Mouse (Mus musculus) stomach, embryonic 16.5 days (tissue): Measurements from ENCODE around the gene Nprl3. TPM values are rescaled to one million over a fixed set of nuclear protein-coding genes. Genes with fewer than 3 reads are reported as not detected.
A peak's percentile ranks its signal among the peaks of the same experiment; 100 is the strongest.

Experiments
- ATAC-seq: fragments of 200-750 bp; cut with Nextera tagmentation; 2 replicates; pipeline ENCODE4 v1.8.0; 2017; ENCODE audit warnings: moderate number of reproducible peaks, moderate TSS enrichment; ENCODE audit not compliant: insufficient read depth, low FRiP score
- H3K27ac ChIP-seq: fragments of 300-500 bp; sonication (generic); 2 replicates; pipeline ENCODE4 v1.5.1; 2014; ENCODE audit warnings: low read length
- H3K27me3 ChIP-seq: fragments of 300-500 bp; sonication (generic); 2 replicates; pipeline ENCODE4 v1.6.1; 2014; ENCODE audit warnings: low read length, control low read depth, mixed read lengths; ENCODE audit not compliant: control insufficient read depth, insufficient read depth
- H3K36me3 ChIP-seq: fragments of 300-500 bp; sonication (generic); 2 replicates; pipeline ENCODE4 v1.6.1; 2014; ENCODE audit warnings: low read length; ENCODE audit not compliant: control insufficient read depth, insufficient read depth
- H3K4me1 ChIP-seq: fragments of 300-500 bp; sonication (generic); 2 replicates; pipeline ENCODE4 v1.6.1; 2014; ENCODE audit warnings: low read length, control low read depth, mixed read lengths; ENCODE audit not compliant: control insufficient read depth, insufficient read depth
- H3K4me2 ChIP-seq: fragments of 300-500 bp; sonication (generic); 2 replicates; pipeline ENCODE4 v1.6.1; 2014; ENCODE audit warnings: low read depth, low read length, mixed read lengths
- H3K4me3 ChIP-seq: fragments of 300-500 bp; sonication (generic); replicated peaks from 2 replicates; pipeline ENCODE4 v1.5.1; 2014; ENCODE audit warnings: mild to moderate bottlenecking, low read length
- H3K9ac ChIP-seq: fragments of 300-500 bp; sonication (generic); 2 replicates; pipeline ENCODE4 v1.6.1; 2014; ENCODE audit warnings: low read length
- H3K9me3 ChIP-seq: fragments of 300-500 bp; sonication (generic); replicated peaks from 2 replicates; pipeline ENCODE4 v1.6.1; 2016; ENCODE audit warnings: low read length, control low read depth; ENCODE audit not compliant: control insufficient read depth
- WGBS: fragments of 180-500 bp; shearing (Covaris S2); extraction: QIAGEN DNeasy Blood & Tissue Kit; methylation state at CpG from one replicate; pipeline ENCODE4 v1.1.7; 2014; 5-methylcytosine and 5-hydroxymethylcytosine counted together
- polyA plus RNA-seq: library from polyadenylated mRNA; unstranded; fragments of >200 nt; fragmentation: Nextera tagmentation; extraction: Ambion mirVana; gene quantifications from 2 replicates; pipeline ENCODE4 v1.2.1, GENCODE M21; 2015

Gene Nprl3
- polyA plus RNA-seq, 1 experiment from 2014 or later, result 36.8 TPM

DNA sequence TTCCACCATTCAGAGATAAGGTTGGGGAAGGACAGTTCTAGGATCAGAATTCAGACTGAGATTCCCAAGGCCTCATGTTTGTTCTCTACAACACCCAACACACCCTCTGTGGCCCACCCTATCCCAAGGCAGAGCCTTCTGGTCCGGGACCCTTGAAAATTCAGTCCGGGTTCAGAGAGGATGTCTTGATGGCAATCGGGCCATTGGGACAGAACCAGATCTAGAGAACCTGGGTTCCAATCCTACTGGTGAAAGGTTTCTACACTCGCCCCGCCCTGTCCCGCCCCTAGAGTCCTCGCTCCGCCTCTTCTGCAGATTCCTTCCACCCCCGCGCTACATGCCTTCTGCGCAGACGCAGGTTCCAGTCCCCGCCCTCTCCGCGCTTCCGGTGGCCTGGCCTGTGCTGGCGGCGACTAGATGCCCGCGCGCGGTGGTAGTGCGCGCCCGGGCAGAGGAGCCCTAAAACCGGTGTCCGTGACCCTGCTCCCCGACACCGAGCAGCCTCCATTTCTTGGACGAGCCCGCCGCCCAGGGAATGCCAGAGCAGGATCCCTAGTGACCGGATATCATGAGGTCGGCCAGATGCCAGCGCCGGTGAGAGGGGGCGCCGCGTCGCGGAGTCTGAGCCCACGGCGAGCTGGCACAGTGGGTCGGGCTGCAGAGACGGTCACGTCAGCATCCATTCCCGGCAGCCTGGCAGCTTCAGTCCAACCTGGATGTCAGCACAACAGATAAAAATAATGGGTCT lies 41.2 kb downstream of the Nprl3 start, which contains the start of gene Mpg:
Gene Mpg (plus strand): TSS at position 382 of the 748 bp plus-strand sequence.
- Histone ChIP-seq H3K4me3 (peak within 1 kb of the TSS; percentile 79), H3K4me2 (peak within 1 kb of the TSS; percentile 90), H3K9ac (peak within 1 kb of the TSS; percentile 88), H3K9me3 (no peaks in the 10 kb centered on the region), H3K4me1 (peaks cover 40% of the 10 kb centered on the region), H3K27ac (peak within 1 kb of the TSS; percentile 95), H3K27me3 (no peaks in the 10 kb centered on the region), H3K36me3 (peaks cover 7% of the 10 kb centered on the region; the same call in 1 of the 2 replicates)
- WGBS, result 4% methylated on average over 47 of the region's 47 CpGs
- peak; percentile 82 for ATAC-seq

- no peaks in the 10 kb centered on the region for H3K9me3 ChIP-seq
- peaks cover 5% of the 10 kb centered on the region; the same call in 1 of the 2 replicates for H3K36me3 ChIP-seq
- H3K4me2 ChIP-seq, result no peak overlapping the region; the same call in none of the 2 replicates
- peaks cover 46% of the 10 kb centered on the region for H3K4me1 ChIP-seq
- 44% methylated on average over 7 of the region's 7 CpGs for WGBS
- no peak for ATAC-seq
- H3K27ac ChIP-seq, result peak overlapping the region; percentile 95
- H3K27me3 ChIP-seq, result no peaks in the 10 kb centered on the region
- peak overlapping the region; percentile 55 for H3K9ac ChIP-seq
- H3K4me3 ChIP-seq, result no peak overlapping the region
These were observed 42.0 kb downstream of the Nprl3 start for GRCm38 (mm10) chr11:32225222-32226104.

DNA sequence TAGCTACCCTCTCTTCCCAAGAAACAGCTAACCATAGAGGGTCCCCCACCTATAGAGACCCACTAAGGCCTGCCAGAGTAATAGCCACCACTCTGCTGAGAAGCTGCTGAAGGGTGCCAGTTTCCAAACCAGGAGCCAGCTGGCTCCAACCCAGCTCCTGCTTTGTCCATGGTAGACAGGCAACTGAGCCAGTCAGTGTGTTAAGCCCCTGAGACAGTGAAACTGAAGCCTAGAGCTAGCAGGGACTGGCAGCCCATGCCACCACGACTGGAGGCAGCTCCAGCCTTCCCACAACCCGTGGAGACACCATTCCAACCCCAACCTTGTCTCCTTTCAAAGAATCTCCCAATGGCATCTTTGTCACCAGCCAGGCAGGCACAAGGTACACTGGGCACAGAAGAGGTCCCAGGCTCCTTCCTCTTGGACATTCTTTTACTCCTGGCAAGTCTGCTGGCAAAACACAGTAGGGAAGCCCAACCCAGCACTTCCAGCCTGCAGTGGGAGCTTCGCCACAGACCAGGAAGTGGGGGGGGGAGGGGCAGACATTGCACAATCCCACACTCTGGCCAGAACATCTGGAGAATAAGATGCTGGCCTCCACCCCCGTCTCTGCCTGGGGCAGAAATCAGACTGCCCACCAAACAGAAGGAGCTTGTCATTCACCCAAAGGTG lies 42.9 kb downstream of the Nprl3 start:
- H3K27ac ChIP-seq, result peak overlapping the region; percentile 95
- peak; percentile 31; the same call in 1 of the 2 replicates for ATAC-seq
- no peak overlapping the region; the same call in 1 of the 2 replicates for H3K4me2 ChIP-seq
- peak overlapping the region; percentile 55; the same call in 1 of the 2 replicates for H3K9ac ChIP-seq
- H3K4me1 ChIP-seq, result peaks cover 54% of the 10 kb centered on the region
- no peaks in the 10 kb centered on the region for H3K27me3 ChIP-seq
- H3K9me3 ChIP-seq, result no peaks in the 10 kb centered on the region
- no peak overlapping the region for H3K4me3 ChIP-seq
- H3K36me3 ChIP-seq, result peaks cover under 1% of the 10 kb centered on the region; the same call in 1 of the 2 replicates
- WGBS, result 15% methylated on average over 4 of the region's 4 CpGs

DNA sequence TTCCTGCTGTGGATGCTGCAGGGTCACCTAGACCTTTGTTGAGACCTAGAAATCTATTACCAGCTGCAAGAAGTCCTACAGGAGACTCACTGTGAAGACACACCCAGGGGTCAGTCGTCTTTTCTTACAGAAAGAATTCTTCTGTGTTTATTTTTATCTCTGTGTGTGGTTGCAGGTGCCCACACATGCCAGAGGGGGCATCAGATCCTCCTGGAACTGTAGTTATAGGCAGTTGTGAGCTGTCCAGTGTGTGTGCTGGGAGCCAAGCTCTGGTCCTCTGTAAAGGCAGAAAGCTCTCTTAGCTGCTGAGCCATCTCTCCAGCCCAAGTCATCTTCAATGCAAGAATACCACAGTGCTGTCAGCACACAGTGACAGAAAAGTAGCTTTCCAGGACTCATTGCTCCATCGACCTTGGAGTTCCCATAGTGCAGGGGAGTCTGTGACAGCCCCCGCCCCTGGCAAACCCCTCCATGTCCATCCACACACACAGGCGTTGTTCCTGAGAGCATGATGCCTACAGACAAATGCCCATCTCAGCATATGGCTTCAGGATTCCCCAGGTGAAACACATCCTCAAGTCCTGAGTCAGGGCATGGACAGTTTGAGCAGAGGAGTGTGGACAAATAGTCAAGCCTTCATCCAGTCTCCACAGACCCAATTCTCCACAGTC lies 44.1 kb downstream of the Nprl3 start:
- no peak for ATAC-seq
- Histone ChIP-seq H3K4me3 (no peak overlapping the region), H3K36me3 (no peaks in the 10 kb centered on the region), H3K4me1 (peaks cover 65% of the 10 kb centered on the region), H3K27ac (no peak overlapping the region), H3K9ac (no peak overlapping the region), H3K4me2 (no peak overlapping the region), H3K27me3 (no peaks in the 10 kb centered on the region), H3K9me3 (no peaks in the 10 kb centered on the region)
- 70% methylated on average over 4 of the region's 4 CpGs for WGBS

- Histone ChIP-seq H3K27ac (peak overlapping the region; percentile 96), H3K27me3 (no peaks in the 10 kb centered on the region), H3K4me1 (peaks cover 70% of the 10 kb centered on the region), H3K4me2 (peak overlapping the region; percentile 69), H3K9ac (peak overlapping the region; percentile 91), H3K9me3 (no peaks in the 10 kb centered on the region), H3K4me3 (peak overlapping the region; percentile 89), H3K36me3 (no peaks in the 10 kb centered on the region)
- no peak for ATAC-seq
- whole genome bisulfite sequencing, result 6% methylated on average over 21 of the region's 21 CpGs
These were observed 44.8 kb downstream of the Nprl3 start for GRCm38 (mm10) chr11:32222570-32223194.

DNA sequence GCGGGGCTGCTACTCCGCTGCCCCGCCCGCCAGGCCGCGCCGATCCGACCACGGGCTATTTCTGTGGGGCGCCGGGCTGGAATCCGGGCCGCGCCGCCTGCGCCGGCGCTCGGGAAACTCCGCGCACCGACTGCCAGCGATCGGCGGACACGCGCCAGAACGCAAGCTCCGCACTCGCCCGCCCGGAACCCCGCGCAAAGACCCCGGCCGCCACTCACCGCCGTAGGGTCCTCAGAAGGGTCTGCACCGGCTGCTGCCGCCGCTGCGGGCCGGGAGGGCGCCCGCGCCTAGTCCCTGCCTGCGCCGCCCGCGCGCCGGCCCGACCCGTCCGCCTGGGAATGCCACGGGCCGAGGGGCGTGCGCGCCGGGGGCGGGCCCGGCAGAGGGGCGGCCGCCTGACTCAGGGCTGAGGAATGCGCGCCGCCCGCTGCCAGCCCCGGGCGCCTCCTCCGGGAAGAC lies 45.5 kb downstream of the Nprl3 start, which contains the start of gene Rhbdf1:
Gene Rhbdf1 (minus strand): TSS at position 350 of the 459 bp plus-strand sequence.
- Histone ChIP-seq H3K4me1 (peaks cover 65% of the 10 kb centered on the region), H3K9me3 (no peaks in the 10 kb centered on the region), H3K4me2 (peak within 1 kb of the TSS; percentile 69), H3K4me3 (peak within 1 kb of the TSS; percentile 89), H3K27ac (peak within 1 kb of the TSS; percentile 96), H3K9ac (peak within 1 kb of the TSS; percentile 91), H3K27me3 (no peaks in the 10 kb centered on the region), H3K36me3 (no peaks in the 10 kb centered on the region)
- under 1% methylated on average over 58 of the region's 72 CpGs for WGBS
- ATAC-seq, result peak; percentile 64

GRCm38 (mm10) chr11:32221225-32221950 lies 46.1 kb downstream of the Nprl3 start:
- peaks cover 62% of the 10 kb centered on the region for H3K4me1 ChIP-seq
- peak overlapping the region; percentile 69 for H3K4me2 ChIP-seq
- H3K9ac ChIP-seq, result peak overlapping the region; percentile 91
- H3K27me3 ChIP-seq, result no peaks in the 10 kb centered on the region
- H3K27ac ChIP-seq, result peak overlapping the region; percentile 96
- H3K4me3 ChIP-seq, result peak overlapping the region; percentile 89
- ATAC-seq, result peak; percentile 68
- under 1% methylated on average over 46 of the region's 46 CpGs for WGBS
- H3K36me3 ChIP-seq, result no peaks in the 10 kb centered on the region
- H3K9me3 ChIP-seq, result no peaks in the 10 kb centered on the region
